Mouse (Mus musculus): ENCODE results near the gene Stk16.

GRCm38 (mm10) chr1:75214886-75215285 is 4.2 kb downstream of the Stk16 start:
- no peak for TF ChIP-seq POLR2A (IDR thresholded peaks at IDR 0.05; ENCODE audit: insufficient read depth, low read depth, low read length)
- TF ChIP-seq CTCF (IDR thresholded peaks at IDR 0.05; ENCODE audit: insufficient read depth, low read depth, low read length), result no peak
